Mouse (Mus musculus): Measurements from ENCODE around the gene Kctd2. TPM values are rescaled to one million over a fixed set of nuclear protein-coding genes. Genes with fewer than 3 reads are reported as not detected.
A peak's percentile ranks its signal among the peaks of the same experiment; 100 is the strongest.

The Kctd2 gene
- polyA plus RNA-seq, 1 experiment from 2014 or later: 22.2 TPM

DNA sequence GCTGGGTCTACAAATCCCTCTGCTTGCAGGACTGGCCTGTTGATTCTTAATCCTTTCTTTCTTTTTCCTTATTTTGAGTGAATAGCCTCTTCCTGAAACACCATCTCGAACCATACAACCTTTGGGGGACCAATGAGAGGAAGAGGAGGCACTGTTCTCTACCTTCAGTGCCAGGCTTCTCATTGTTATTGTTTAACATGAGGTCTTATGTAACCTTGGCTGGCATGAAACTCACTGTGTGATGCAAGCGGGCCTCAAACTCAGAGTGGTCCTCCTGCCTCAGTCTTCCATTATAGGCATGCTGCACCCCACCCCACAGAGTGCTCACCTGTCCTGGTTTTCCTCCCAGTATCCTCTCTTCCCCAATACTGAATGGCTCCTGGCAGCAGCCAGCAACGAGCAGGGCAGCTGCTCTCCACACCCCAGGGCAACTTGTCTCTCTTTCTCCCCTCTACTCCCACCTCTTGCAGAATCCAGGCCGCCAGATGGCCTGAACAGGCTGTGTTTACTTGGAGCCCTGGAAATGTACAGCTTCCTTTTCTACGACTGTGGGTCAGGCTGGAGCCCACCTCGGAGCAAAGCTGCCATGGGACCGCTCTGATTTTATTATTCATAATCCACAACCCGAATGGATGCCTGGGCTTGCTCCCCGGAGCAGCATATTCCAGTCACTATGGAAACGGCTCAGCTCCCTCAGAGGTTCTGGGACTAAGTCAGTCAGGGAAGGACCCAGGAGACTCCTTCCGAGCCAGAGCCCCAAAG, 19.1 kb upstream of the Kctd2 start:
- Histone ChIP-seq H3K36me3 (ENCODE audit: insufficient read depth) (0 out of 2 replicates have a peak, but pooled peaks cover 10% of the 10 kb centered on the region), H3K27me3 (ENCODE audit: insufficient read depth, low read length) (no peaks in the 10 kb centered on the region), H3K4me1 (ENCODE audit: insufficient read depth) (peaks cover 7% of the 10 kb centered on the region), H3K4me2 (no peak overlapping the region), H3K27ac (ENCODE audit: low read depth) (peak overlapping the region; percentile 12; the same call in 1 of the 2 replicates), H3K9ac (no peak overlapping the region), H3K9me3 (ENCODE audit: low read depth, low read length) (no peaks in the 10 kb centered on the region), H3K4me3 (ENCODE audit: low read depth, low read length) (no peak overlapping the region)
- no peak for TF ChIP-seq CTCF (IDR thresholded peaks at IDR 0.05; ENCODE audit: low read depth)
- DNase-seq (no peak), ATAC-seq (ENCODE audit: insufficient read depth) (no peak)
- 44% methylated on average over 11 of the region's 11 CpGs for WGBS

DNA sequence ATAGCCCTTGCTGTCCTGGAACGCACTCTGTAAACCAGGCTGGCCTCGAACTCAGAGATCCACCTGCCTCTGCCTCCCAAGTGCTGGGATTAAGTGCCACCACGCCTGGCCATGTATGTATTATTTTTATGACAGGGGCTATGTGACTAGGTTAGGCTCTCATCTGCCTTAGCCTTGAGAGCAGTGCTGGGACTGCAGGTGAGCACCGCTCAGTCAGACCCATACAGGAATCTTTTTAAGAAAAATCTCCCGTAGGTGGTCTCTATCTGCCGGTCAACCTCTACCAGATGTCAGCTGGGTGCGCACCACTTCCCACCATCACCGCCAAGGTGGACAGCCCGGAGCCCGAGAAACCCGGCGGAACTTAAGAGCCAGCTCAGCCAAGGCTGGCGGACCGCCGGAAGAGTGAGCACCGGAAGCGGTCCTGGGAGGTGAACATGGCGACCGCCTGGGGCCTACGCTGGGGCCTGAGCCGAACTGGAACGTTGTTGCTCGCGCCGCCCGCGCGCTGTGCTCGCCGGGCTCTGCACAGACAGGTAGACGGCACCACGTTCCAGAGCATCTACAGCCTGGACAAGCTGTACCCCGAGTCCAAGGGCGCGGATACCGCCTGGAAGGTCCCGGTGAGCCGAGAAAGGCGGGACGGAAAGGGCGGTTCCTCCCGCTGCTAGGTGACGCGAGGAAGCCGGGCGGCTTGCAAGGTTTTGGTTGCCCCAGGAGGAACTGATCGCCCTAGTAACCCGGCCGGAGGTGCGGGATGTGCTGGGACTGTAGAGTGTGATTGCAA, 16.4 kb upstream of the Kctd2 start, which contains the start of gene Mrpl58:
Gene Mrpl58, plus strand, starts transcription at position 415 of the 787 bp plus-strand sequence.
- Histone ChIP-seq H3K36me3 (ENCODE audit: insufficient read depth) (peaks cover 19% of the 10 kb centered on the region), H3K4me3 (ENCODE audit: low read depth, low read length) (peak within 1 kb of the TSS; percentile 83), H3K4me1 (ENCODE audit: insufficient read depth) (peaks cover 7% of the 10 kb centered on the region), H3K9me3 (ENCODE audit: low read depth, low read length) (no peaks in the 10 kb centered on the region), H3K4me2 (peak within 1 kb of the TSS; percentile 74), H3K27me3 (ENCODE audit: insufficient read depth, low read length) (no peaks in the 10 kb centered on the region), H3K9ac (peak within 1 kb of the TSS; percentile 91), H3K27ac (ENCODE audit: low read depth) (peak within 1 kb of the TSS; percentile 88)
- DNase-seq (peak; percentile 92), ATAC-seq (ENCODE audit: insufficient read depth) (peak; percentile 92)
- no peak for TF ChIP-seq CTCF (IDR thresholded peaks at IDR 0.05; ENCODE audit: low read depth)
- WGBS: 3% methylated on average over 50 of the region's 50 CpGs

DNA sequence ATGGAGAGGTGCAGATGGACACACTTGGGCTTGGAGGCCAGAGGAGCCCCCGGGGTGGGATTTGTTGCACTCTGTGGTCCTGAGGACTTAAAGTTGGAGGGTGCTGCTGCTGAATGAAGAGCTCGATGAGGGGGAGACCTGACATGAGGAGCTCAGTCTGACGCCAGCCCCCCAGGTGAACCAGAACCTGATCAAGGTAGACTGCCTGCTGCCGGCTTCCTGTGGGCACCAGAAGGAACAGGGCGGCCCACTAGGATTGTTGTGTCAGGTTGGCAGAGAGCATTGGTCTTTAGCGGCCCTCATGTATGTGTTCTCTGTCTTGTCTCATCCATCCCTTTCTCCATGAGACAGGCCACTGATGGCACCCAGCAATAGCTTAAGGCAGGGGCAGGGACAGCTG, 14.2 kb upstream of the Kctd2 start:
- ATAC-seq (ENCODE audit: insufficient read depth): no peak
- no peaks in the 10 kb centered on the region for H3K27me3 ChIP-seq (ENCODE audit: insufficient read depth, low read length)
- H3K36me3 ChIP-seq (ENCODE audit: insufficient read depth): peaks cover 35% of the 10 kb centered on the region
- TF ChIP-seq CTCF (IDR thresholded peaks at IDR 0.05; ENCODE audit: low read depth): no peak
- H3K9ac ChIP-seq: no peak overlapping the region
- no peak overlapping the region for H3K4me3 ChIP-seq (ENCODE audit: low read depth, low read length)
- peaks cover 7% of the 10 kb centered on the region for H3K4me1 ChIP-seq (ENCODE audit: insufficient read depth)
- no peaks in the 10 kb centered on the region for H3K9me3 ChIP-seq (ENCODE audit: low read depth, low read length)
- no peak for DNase-seq
- 93% methylated on average over 6 of the region's 6 CpGs for WGBS
- H3K27ac ChIP-seq (ENCODE audit: low read depth): no peak overlapping the region
- H3K4me2 ChIP-seq: no peak overlapping the region

DNA sequence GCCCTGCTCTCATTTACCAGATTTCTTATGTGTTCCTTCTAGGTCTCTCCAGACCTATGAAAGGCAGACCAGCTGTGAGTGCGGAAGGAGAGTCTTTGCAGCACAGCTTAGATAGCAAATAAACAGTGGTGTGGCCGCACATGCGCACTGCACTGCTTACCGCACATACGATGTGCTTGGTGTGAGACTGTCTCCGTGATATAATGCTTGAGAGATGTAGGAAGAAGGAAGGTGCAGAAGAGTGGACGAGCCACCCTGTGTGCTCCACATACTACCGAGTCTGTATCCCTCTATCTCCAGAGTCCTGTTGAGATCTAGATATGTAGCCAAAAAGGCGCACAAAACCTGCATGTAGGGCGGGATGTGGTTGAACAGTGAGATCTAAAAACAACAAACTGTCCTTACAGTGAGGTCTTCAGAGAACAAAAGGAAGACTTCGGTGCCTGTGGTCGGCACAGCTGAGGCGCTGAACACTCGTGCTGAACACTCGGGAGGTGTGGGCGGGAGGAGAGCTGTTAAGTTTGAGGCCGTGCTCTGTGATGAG, 13.0 kb upstream of the Kctd2 start:
- Histone ChIP-seq H3K4me1 (ENCODE audit: insufficient read depth) (peaks cover 10% of the 10 kb centered on the region), H3K4me3 (ENCODE audit: low read depth, low read length) (no peak overlapping the region), H3K27me3 (ENCODE audit: insufficient read depth, low read length) (no peaks in the 10 kb centered on the region), H3K27ac (ENCODE audit: low read depth) (peak overlapping the region; percentile 9; the same call in 1 of the 2 replicates), H3K36me3 (ENCODE audit: insufficient read depth) (peaks cover 44% of the 10 kb centered on the region), H3K9me3 (ENCODE audit: low read depth, low read length) (no peaks in the 10 kb centered on the region), H3K4me2 (no peak overlapping the region), H3K9ac (no peak overlapping the region)
- 93% methylated on average over 17 of the region's 17 CpGs for WGBS
- no peak for TF ChIP-seq CTCF (IDR thresholded peaks at IDR 0.05; ENCODE audit: low read depth)
- ATAC-seq (ENCODE audit: insufficient read depth) (no peak), DNase-seq (no peak)

DNA sequence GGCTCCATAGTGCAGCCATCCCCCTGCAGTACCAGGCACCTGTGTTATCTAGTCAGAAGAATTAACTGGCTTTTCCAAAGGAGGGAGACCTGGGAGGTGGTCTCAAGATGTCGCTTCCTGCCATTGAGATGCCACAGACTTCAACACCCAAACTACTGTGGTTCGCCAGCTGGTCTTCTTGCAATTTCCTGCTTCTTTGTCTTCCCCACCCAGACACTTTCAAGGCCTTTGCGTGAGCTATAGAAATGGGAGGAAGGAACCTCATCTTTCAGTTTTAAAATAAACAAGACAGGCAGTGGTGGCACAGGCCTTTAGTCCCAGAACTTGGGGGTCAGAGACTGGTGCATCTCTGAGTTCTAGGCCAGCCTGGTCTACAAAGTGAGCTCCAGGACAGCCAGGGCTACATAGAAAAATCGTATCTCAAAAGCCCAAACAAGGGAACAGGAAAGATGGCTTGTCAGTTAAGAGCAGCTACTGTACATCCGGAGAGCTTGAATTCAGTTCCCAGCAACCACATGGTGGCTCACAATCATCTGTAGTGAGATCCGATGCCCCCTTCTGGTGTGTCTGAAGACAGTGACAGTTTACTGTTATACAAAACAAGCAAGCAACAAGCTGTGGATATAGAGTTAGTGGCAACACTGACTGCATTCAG, 11.5 kb upstream of the Kctd2 start:
- H3K9ac ChIP-seq: no peak overlapping the region
- ATAC-seq (ENCODE audit: insufficient read depth) (no peak), DNase-seq (peak; percentile 11)
- 74% methylated on average over 6 of the region's 6 CpGs for WGBS
- peaks cover 10% of the 10 kb centered on the region for H3K4me1 ChIP-seq (ENCODE audit: insufficient read depth)
- peaks cover 44% of the 10 kb centered on the region for H3K36me3 ChIP-seq (ENCODE audit: insufficient read depth)
- no peak overlapping the region for H3K4me2 ChIP-seq
- TF ChIP-seq CTCF (IDR thresholded peaks at IDR 0.05; ENCODE audit: low read depth): peak; percentile 27
- peak overlapping the region; percentile 46; the same call in 1 of the 2 replicates for H3K27ac ChIP-seq (ENCODE audit: low read depth)
- H3K9me3 ChIP-seq (ENCODE audit: low read depth, low read length): no peaks in the 10 kb centered on the region
- H3K4me3 ChIP-seq (ENCODE audit: low read depth, low read length): no peak overlapping the region
- H3K27me3 ChIP-seq (ENCODE audit: insufficient read depth, low read length): no peaks in the 10 kb centered on the region

DNA sequence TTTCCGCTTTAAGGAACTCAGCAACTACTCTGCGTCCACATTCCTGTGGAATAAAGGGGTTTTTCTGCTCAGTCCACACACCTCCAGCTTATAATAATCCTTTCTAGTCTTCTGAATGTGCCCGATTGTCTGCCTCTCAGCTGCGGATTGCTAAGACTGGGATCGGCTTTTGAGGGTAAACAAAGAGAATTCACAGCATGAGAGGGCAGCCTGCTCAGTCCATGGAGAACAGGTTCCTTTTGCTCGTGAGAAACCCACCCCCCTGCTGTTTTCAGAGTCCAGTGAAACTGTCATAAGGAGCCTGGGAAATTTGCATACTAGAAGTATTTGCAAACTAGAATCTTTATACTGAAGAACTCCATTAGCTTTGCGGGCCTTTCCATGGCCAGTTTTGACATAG, 10.4 kb upstream of the Kctd2 start:
- Histone ChIP-seq H3K27ac (ENCODE audit: low read depth) (no peak overlapping the region), H3K4me2 (no peak overlapping the region), H3K4me3 (ENCODE audit: low read depth, low read length) (no peak overlapping the region), H3K36me3 (ENCODE audit: insufficient read depth) (peaks cover 44% of the 10 kb centered on the region), H3K9me3 (ENCODE audit: low read depth, low read length) (no peaks in the 10 kb centered on the region), H3K4me1 (ENCODE audit: insufficient read depth) (peaks cover 7% of the 10 kb centered on the region), H3K9ac (no peak overlapping the region), H3K27me3 (ENCODE audit: insufficient read depth, low read length) (no peaks in the 10 kb centered on the region)
- DNase-seq (no peak), ATAC-seq (ENCODE audit: insufficient read depth) (no peak)
- WGBS: 89% methylated on average over 7 of the region's 7 CpGs
- TF ChIP-seq CTCF (IDR thresholded peaks at IDR 0.05; ENCODE audit: low read depth): no peak
